Mouse (Mus musculus) lung, embryonic 15.5 days (tissue): ENCODE results near the gene Hcn4. TPM values are rescaled to one million over a fixed set of nuclear protein-coding genes. Genes with fewer than 3 reads are reported as not detected.
A peak's percentile ranks its signal among the peaks of the same experiment; 100 is the strongest.

Source experiments
- ATAC-seq: fragments of 200-750 bp; cut with Nextera tagmentation; 2 replicates; pipeline ENCODE4 v1.8.0; 2017; ENCODE audit warnings: moderate number of reproducible peaks, borderline replicate concordance; ENCODE audit not compliant: low FRiP score, low TSS enrichment; ENCODE audit errors: extremely low read depth
- H3K27ac ChIP-seq: fragments of 300-500 bp; sonication (generic); 2 replicates; pipeline ENCODE4 v1.5.1; 2015; ENCODE audit warnings: moderate library complexity, mild to moderate bottlenecking, inconsistent platforms
- H3K27me3 ChIP-seq: fragments of 300-500 bp; sonication (generic); 2 replicates; pipeline ENCODE4 v1.6.1; 2015; ENCODE audit warnings: inconsistent platforms
- H3K36me3 ChIP-seq: fragments of 300-500 bp; sonication (generic); 2 replicates; pipeline ENCODE4 v1.6.1; 2015; ENCODE audit warnings: inconsistent platforms
- H3K4me1 ChIP-seq: fragments of 300-500 bp; sonication (generic); 2 replicates; pipeline ENCODE4 v1.6.1; 2015; ENCODE audit warnings: inconsistent platforms
- H3K4me2 ChIP-seq: fragments of 300-500 bp; sonication (generic); 2 replicates; pipeline ENCODE4 v1.6.1; 2015; ENCODE audit warnings: inconsistent platforms, mild to moderate bottlenecking, moderate library complexity
- H3K4me3 ChIP-seq: fragments of 300-500 bp; sonication (generic); 2 replicates; pipeline ENCODE4 v1.5.1; 2015; ENCODE audit warnings: mild to moderate bottlenecking, inconsistent platforms
- H3K9ac ChIP-seq: fragments of 300-500 bp; sonication (generic); 2 replicates; pipeline ENCODE4 v1.6.1; 2015; ENCODE audit warnings: inconsistent platforms
- H3K9me3 ChIP-seq: fragments of 300-500 bp; sonication (generic); 2 replicates; pipeline ENCODE4 v1.6.1; 2016; ENCODE audit warnings: inconsistent platforms
- WGBS: fragments of 180-500 bp; shearing (Covaris S2); methylation state at CpG from one replicate; pipeline ENCODE4 v1.1.7; 2015; 5-methylcytosine and 5-hydroxymethylcytosine counted together
- polyA plus RNA-seq: library from polyadenylated mRNA; unstranded; fragments of >200 nt; fragmentation: Nextera tagmentation; extraction: Ambion mirVana; gene quantifications from 2 replicates; pipeline ENCODE4 v1.2.1, GENCODE M21; 2015

The Hcn4 gene
- polyA plus RNA-seq, 1 experiment from 2014 or later = 0.29 TPM

DNA sequence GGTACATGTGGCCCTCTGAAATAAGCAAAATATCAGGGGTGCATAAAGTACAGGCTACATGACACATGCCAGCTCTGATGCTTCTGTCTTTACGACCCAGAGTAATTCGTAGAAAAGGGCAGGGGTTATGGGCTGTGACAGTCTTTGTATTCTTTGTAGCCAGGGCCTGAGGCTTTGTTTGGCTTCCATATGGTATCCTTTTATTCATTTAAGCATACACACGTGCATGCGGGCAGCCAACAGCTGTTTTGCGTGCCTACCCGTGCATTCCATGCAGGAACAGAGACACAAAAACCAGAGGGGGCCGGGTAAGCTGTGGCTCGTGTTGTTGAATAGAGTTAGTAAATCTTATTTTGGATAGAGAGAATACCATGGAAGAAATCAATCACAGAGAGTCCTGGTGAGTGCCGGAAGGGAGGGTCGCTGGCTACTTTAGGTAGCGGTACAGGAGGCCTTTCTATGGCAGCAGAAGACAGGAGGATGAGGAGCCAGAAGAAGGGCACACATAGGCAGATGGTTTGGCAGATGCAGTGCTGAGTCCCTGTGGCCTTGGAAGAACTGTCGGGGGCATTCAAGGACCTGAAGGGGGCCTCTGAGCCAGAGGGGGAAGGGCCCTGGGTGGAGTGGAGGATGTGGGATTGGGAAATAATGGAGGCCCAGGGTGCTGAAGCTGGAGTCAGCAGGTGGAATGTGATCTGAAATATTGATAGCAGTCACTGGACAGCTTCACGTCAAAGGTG, 26.5 kb downstream of the Hcn4 start:
- no peaks in the 10 kb centered on the region for H3K4me1 ChIP-seq
- no peaks in the 10 kb centered on the region for H3K36me3 ChIP-seq
- WGBS = 71% methylated on average over 13 of the region's 13 CpGs
- H3K9ac ChIP-seq = no peak overlapping the region
- no peak overlapping the region for H3K4me2 ChIP-seq
- no peaks in the 10 kb centered on the region for H3K9me3 ChIP-seq
- H3K4me3 ChIP-seq = no peak overlapping the region
- no peaks in the 10 kb centered on the region for H3K27me3 ChIP-seq
- ATAC-seq = no peak
- no peak overlapping the region for H3K27ac ChIP-seq

DNA sequence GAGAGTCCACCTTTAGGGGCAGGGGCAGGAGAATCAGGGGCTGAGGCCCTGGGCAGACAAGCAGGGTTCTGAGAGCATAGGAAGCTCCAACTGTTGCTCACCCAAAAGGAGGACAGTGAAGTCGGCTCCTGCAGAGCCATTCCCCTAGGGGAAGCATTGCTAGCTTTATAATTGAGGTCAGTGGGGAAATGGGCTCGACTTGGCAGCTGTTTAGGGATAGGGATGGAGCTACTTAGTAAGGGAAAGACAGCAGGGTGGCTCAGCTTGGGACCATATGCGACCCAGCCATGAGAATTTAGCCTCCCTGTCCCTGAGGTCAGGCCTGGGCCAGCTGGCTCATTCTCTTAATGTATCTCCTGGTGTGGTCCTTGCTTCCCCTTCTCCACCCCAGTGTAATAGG, 31.7 kb downstream of the Hcn4 start:
- ATAC-seq = no peak
- H3K27me3 ChIP-seq = no peaks in the 10 kb centered on the region; the same call in 1 of the 2 replicates
- no peaks in the 10 kb centered on the region for H3K9me3 ChIP-seq
- H3K4me3 ChIP-seq = no peak overlapping the region
- 54% methylated on average over 3 of the region's 3 CpGs for WGBS
- H3K4me2 ChIP-seq = no peak overlapping the region
- H3K36me3 ChIP-seq = no peaks in the 10 kb centered on the region
- H3K27ac ChIP-seq = no peak overlapping the region
- H3K4me1 ChIP-seq = no peaks in the 10 kb centered on the region
- H3K9ac ChIP-seq = no peak overlapping the region

DNA sequence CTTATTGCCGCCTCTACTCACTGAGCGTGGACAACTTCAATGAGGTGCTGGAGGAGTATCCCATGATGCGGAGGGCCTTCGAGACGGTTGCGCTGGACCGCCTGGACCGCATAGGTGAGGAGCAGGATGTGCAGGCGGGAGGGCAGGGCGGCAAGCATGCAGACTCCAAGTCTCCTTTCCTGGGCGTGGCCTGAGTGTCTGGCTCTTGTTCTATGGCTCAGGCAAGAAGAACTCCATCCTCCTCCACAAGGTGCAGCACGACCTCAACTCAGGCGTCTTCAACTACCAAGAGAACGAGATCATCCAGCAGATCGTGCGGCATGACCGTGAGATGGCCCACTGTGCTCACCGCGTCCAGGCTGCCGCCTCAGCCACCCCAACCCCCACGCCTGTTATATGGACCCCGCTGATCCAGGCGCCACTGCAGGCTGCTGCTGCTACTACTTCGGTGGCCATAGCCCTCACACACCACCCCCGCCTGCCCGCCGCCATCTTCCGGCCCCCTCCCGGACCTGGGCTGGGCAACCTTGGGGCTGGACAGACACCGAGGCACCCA, 35.9 kb downstream of the Hcn4 start:
- H3K36me3 ChIP-seq = no peaks in the 10 kb centered on the region
- no peak overlapping the region for H3K4me3 ChIP-seq
- 32% methylated on average over 30 of the region's 30 CpGs for WGBS
- no peaks in the 10 kb centered on the region; the same call in 1 of the 2 replicates for H3K27me3 ChIP-seq
- no peaks in the 10 kb centered on the region for H3K9me3 ChIP-seq
- no peaks in the 10 kb centered on the region for H3K4me1 ChIP-seq
- H3K27ac ChIP-seq = no peak overlapping the region
- no peak for ATAC-seq
- H3K9ac ChIP-seq = no peak overlapping the region
- H3K4me2 ChIP-seq = peak overlapping the region; percentile 35

DNA sequence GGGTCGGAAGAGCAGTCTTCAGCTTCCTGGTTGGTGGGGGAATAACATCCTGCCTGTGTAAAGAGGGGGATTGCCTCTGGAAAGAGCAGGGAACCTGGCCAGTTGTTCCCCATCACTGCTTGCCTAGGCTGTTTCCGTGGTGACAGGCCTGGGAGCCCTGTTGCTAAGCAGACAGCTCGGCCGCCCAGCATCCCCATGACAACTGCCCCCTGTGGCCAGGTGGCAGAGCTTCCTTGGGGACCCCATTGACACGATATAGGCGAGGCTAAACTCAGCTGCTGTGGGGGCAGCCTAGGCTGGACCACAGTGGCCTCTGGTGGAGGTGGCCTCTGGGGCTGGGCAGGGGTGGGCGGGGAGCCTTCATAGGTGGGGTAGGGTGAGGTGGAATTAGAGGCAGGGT, 40.6 kb downstream of the Hcn4 start:
- H3K4me2 ChIP-seq = no peak overlapping the region
- H3K9ac ChIP-seq = no peak overlapping the region
- H3K36me3 ChIP-seq = no peaks in the 10 kb centered on the region
- 25% methylated on average over 7 of the region's 7 CpGs for WGBS
- no peak overlapping the region for H3K27ac ChIP-seq
- H3K4me1 ChIP-seq = no peaks in the 10 kb centered on the region
- H3K27me3 ChIP-seq = no peaks in the 10 kb centered on the region; the same call in 1 of the 2 replicates
- no peaks in the 10 kb centered on the region for H3K9me3 ChIP-seq
- ATAC-seq = no peak
- H3K4me3 ChIP-seq = no peak overlapping the region

DNA sequence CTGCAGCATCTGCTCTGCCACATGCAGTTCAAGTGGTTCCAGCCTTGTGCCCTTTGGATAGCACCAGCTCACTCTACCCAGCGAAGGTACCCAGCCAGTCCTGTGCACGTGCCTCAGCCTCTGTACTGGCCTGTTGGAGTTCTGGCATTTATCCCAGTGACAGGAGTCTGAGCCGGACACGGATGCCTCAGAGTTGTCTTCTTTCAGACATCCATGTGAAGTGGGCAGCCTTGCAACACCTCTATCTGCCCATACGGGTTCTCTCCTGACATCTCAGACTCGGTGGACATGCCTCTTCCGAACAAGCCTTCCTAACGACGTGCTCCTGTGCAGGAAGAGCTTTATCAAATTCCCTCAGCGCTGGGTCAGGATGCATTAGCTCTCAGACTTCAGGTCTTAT, 47.9 kb downstream of the Hcn4 start:
- Histone ChIP-seq H3K27me3 (no peaks in the 10 kb centered on the region), H3K36me3 (peaks cover 10% of the 10 kb centered on the region), H3K9ac (no peak overlapping the region), H3K4me3 (no peak overlapping the region), H3K9me3 (no peaks in the 10 kb centered on the region), H3K4me2 (no peak overlapping the region), H3K27ac (no peak overlapping the region), H3K4me1 (no peaks in the 10 kb centered on the region)
- no peak for ATAC-seq
- WGBS = 59% methylated on average over 10 of the region's 10 CpGs

DNA sequence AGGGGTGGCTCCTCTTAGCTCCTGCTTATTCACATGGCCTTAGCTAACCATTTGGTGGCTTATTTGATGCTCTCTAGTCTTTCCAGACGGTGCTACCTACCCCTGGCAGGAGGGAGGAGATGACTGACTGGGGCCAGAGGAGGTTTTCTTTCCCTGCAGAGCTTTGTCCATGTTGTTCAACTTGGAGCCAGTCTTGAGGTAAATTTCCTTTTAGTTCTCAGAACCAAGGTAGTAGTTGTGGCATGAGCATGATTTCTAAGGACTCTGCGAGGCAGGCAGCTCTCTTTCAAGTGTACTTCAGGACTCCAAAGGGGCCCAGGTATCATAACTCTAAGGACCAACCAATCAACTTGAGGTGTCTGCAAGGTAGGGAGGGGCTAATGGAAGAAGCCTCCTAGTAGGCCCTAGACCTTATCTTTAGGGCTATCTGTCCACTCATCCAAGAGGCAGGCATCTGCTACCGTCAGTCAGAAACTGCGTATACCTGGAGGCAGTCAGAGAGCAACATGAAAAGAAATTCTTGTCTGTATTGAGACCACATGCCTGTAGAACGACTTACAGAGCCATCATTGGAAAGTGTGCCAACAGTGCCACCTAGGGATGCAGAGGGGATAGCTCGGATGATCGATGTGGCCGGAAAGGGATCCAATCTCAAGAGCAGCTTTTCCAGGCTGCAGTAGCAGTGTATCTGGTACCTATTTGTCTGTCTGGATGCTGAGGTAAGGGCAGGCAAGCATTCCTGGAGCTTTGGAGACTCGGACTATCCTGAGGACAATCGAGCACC, 50.5 kb downstream of the Hcn4 start:
- no peak overlapping the region for H3K4me2 ChIP-seq

DNA sequence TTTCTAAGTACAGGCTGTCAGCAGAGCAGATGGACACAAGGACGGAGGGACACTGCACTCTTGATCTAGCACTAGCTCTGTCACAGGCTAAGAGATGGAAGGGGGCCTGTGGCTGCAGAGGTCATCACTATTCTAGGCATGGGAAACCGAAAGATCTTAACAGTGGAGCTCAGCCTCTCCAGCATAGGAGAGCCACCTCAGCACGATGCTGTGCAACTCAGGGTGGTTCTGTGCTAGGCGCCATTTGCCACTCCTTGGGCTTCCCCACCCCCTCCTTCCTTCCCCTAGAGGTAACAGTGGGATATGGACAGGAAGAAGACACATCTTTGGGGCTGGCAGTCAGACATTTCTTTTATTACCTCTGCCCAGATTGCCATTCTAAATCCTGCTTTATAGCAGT, 51.1 kb downstream of the Hcn4 start:
- no peak overlapping the region for H3K9ac ChIP-seq
- H3K27ac ChIP-seq = no peak overlapping the region
- H3K4me1 ChIP-seq = no peaks in the 10 kb centered on the region
- WGBS = 84% methylated on average over 4 of the region's 4 CpGs
- no peak overlapping the region for H3K4me3 ChIP-seq
- no peaks in the 10 kb centered on the region for H3K27me3 ChIP-seq
- H3K4me2 ChIP-seq = no peak overlapping the region
- no peaks in the 10 kb centered on the region for H3K9me3 ChIP-seq
- H3K36me3 ChIP-seq = peaks cover 23% of the 10 kb centered on the region
- no peak for ATAC-seq

More for the DNA sequence above, 50.5 kb downstream of the Hcn4 start:
- Histone ChIP-seq H3K36me3 (peaks cover 23% of the 10 kb centered on the region), H3K4me1 (no peaks in the 10 kb centered on the region), H3K4me3 (no peak overlapping the region), H3K27ac (no peak overlapping the region), H3K9ac (no peak overlapping the region), H3K27me3 (no peaks in the 10 kb centered on the region), H3K9me3 (no peaks in the 10 kb centered on the region)
- ATAC-seq = no peak
- WGBS = 39% methylated on average over 10 of the region's 10 CpGs

DNA sequence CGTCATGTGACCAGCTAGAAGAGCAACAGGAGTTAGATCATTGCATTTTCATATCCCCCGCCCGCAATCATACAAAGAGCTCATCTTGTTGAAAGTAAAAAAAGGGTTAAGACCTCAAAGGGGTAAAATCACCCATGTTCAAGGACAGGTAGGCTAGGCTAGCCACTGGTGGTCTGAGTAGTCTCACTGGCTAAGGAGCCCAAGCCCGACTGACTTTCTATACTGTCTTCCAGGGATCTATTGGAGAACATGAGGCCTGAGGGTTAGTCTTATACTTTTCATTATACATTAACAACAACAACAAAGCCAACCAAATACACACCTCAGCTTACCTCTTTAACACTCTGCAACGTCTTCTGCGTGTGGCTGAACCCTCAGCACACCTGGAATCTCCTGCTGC, 52.2 kb downstream of the Hcn4 start:
- H3K36me3 ChIP-seq = peaks cover 26% of the 10 kb centered on the region

DNA sequence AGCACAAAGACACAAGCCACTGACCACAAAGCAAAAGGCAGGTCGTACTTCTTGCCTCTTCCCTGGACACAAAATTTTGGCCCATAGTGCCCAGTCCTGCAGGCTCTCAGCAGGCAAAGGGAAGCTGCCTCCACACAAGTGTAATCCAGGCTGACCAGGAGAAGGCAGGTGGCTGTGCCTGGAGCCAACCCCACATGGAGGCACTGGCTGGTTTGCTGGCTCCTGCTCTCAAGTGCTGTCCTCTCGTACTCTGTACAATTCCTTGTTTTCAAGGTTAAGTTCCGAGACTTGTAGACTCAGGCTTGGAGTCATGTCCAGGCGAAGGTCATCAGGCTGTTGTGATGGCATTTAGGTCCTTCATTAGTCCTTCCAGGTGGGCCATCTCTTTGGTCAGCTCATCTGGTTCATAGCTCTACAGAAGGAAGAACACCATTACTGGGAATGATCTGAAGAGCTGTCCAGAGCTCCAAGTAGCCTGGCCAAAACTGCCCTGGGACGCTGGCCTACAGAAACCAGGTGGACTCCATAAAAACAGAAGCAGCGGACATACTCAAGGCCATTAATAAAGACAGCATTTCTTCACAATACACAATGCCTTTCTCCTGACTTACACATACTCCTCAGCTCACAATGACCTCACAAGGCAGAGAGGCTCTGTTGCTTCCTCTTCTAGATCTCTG, 53.9 kb downstream of the Hcn4 start:
- Histone ChIP-seq H3K9me3 (no peaks in the 10 kb centered on the region), H3K9ac (no peak overlapping the region), H3K27me3 (no peaks in the 10 kb centered on the region), H3K4me1 (no peaks in the 10 kb centered on the region), H3K4me2 (no peak overlapping the region), H3K4me3 (no peak overlapping the region), H3K27ac (no peak overlapping the region), H3K36me3 (peaks cover 30% of the 10 kb centered on the region)
- WGBS = 89% methylated on average over 6 of the region's 6 CpGs
- ATAC-seq = no peak

More for the DNA sequence above, 52.2 kb downstream of the Hcn4 start:
- no peak overlapping the region for H3K9ac ChIP-seq
- H3K27ac ChIP-seq = no peak overlapping the region
- H3K27me3 ChIP-seq = no peaks in the 10 kb centered on the region
- H3K4me2 ChIP-seq = no peak overlapping the region
- H3K9me3 ChIP-seq = no peaks in the 10 kb centered on the region
- H3K4me3 ChIP-seq = no peak overlapping the region
- no peaks in the 10 kb centered on the region for H3K4me1 ChIP-seq
- no peak for ATAC-seq
- 89% methylated on average over 6 of the region's 6 CpGs for WGBS

DNA sequence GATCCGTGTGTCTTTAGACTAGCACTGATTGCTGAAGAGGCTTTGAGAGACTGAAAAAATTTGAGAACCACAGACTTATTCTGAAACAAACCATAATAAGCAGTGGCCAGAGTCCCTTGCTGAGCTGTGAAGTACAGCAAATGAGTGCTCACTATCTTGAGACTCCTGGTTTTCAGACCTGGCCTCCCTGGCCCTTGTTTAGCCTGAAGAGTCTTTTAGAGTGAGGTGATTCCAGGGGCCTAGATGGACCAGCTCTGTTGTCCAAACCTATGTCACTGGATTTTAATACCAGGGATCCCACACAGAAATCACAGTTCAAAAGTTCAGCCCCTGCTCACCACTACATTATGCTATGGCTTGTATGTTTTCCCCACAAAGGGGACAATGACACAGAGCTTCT, 56.6 kb downstream of the Hcn4 start:
- Histone ChIP-seq H3K9me3 (no peaks in the 10 kb centered on the region), H3K27ac (no peak overlapping the region), H3K9ac (no peak overlapping the region), H3K36me3 (peaks cover 37% of the 10 kb centered on the region), H3K4me3 (no peak overlapping the region), H3K27me3 (no peaks in the 10 kb centered on the region), H3K4me1 (no peaks in the 10 kb centered on the region), H3K4me2 (no peak overlapping the region)
- no peak for ATAC-seq
- WGBS = 77% methylated on average over 1 of the region's 1 CpGs

DNA sequence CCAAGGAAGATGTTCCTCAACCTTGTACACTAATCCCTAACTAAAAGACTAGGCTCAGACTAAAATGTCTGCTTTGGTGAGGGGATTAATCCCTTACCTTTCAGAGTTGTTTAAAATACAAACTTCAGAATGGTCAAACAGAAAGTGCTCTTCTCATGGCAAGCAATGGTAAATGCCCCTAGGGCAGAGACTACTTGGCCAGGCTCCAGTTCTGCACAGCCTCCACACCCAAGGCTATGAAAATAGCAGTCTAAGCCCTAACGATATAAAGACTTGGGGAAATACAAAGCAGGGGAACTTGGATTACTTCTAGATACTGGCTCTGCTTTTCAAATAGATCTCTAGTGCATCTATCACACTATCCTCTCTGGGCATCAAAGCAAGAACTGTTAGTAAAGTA, 59.5 kb downstream of the Hcn4 start:
- no peak overlapping the region for H3K4me2 ChIP-seq
- no peak overlapping the region for H3K27ac ChIP-seq
- H3K9ac ChIP-seq = no peak overlapping the region
- H3K4me3 ChIP-seq = no peak overlapping the region
- H3K4me1 ChIP-seq = no peaks in the 10 kb centered on the region
- WGBS = 67% methylated on average over 1 of the region's 1 CpGs
- H3K27me3 ChIP-seq = no peaks in the 10 kb centered on the region
- ATAC-seq = no peak
- peaks cover 31% of the 10 kb centered on the region for H3K36me3 ChIP-seq
- no peaks in the 10 kb centered on the region for H3K9me3 ChIP-seq
